Mouse (Mus musculus): ENCODE results near the gene 6430550D23Rik. TPM values are rescaled to one million over a fixed set of nuclear protein-coding genes. Genes with fewer than 3 reads are reported as not detected.
A peak's percentile ranks its signal among the peaks of the same experiment; 100 is the strongest.

Gene 6430550D23Rik
- total and polyA plus RNA-seq, 2 experiments from 2014 or later = 0.04 to 0.10 TPM

DNA sequence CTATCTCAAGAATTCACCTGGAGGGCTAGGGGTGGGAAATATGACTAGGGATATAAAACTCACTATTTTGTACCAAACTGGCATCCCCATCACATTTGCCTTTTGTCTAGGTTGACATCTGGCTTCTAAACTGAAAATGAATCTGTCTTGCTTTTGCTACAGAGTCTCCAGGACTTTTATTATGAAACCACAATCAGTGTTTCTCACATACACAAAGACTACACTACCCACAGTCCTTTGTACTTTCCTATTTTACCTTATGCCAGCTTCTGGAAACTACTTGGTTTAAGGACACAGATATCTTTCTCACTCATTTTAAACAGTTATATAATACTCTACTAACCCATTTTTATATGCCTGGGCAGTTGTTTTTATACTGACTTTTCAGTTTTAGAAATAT, 17.7 kb upstream of the 6430550D23Rik start:
- ATAC-seq (ENCODE audit: insufficient read depth, low read depth) (no peak), DNase-seq (ENCODE audit: low spot score) (no peak)
- H3K9ac ChIP-seq (replicated peaks; ENCODE audit: low read depth, low read length) = no peak overlapping the region
- no peaks in the 10 kb centered on the region for H3K4me1 ChIP-seq (ENCODE audit: control insufficient read depth, insufficient read depth)
- H3K36me3 ChIP-seq (replicated peaks; ENCODE audit: control insufficient read depth, insufficient read depth, low read length) = no peaks in the 10 kb centered on the region
- TF ChIP-seq CTCF (IDR thresholded peaks at IDR 0.05; ENCODE audit: low read depth) (no peak), EP300 (IDR thresholded peaks at IDR 0.05; ENCODE audit: low read depth) (no peak)
- no peaks in the 10 kb centered on the region for H3K27me3 ChIP-seq (ENCODE audit: control insufficient read depth, insufficient read depth, low read length)
- H3K27ac ChIP-seq (ENCODE audit: low read depth) = no peak overlapping the region
- no peak overlapping the region for H3K4me3 ChIP-seq (ENCODE audit: low read depth, low read length)
- H3K9me3 ChIP-seq (replicated peaks; ENCODE audit: control insufficient read depth, low read length) = no peaks in the 10 kb centered on the region
- no peak overlapping the region for H3K4me2 ChIP-seq (ENCODE audit: low read depth, low read length)

DNA sequence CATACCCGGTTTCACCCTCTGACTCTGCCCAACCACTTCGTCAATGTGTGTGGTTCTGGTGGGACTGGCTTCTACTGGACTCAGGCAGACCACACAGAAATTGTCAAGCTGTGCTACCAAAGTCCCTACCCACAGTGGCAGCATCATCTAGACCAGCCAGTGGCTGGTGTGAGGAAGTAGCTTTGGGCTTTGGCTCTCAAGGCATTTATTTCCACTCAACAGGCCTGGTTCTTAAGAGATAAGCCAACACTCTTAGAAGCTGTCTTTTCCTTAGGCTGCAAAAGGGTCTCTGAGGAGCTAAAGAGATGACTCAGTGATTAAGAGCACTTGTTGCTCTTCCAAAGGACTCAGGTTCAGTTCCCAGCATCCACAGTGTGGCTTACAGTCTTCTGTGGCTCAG, 14.0 kb upstream of the 6430550D23Rik start:
- H3K27ac ChIP-seq (ENCODE audit: low read depth) = no peak overlapping the region
- no peak overlapping the region for H3K4me2 ChIP-seq (ENCODE audit: low read depth, low read length)
- DNase-seq (ENCODE audit: low spot score) (no peak), ATAC-seq (ENCODE audit: insufficient read depth, low read depth) (no peak)
- 88% methylated on average over 2 of the region's 2 CpGs for WGBS
- H3K27me3 ChIP-seq (ENCODE audit: control insufficient read depth, insufficient read depth, low read length) = no peaks in the 10 kb centered on the region
- H3K4me1 ChIP-seq (ENCODE audit: control insufficient read depth, insufficient read depth) = no peaks in the 10 kb centered on the region
- no peak for TF ChIP-seq EP300 (IDR thresholded peaks at IDR 0.05; ENCODE audit: low read depth)
- no peak for TF ChIP-seq CTCF (IDR thresholded peaks at IDR 0.05; ENCODE audit: low read depth)
- H3K4me3 ChIP-seq (ENCODE audit: low read depth, low read length) = no peak overlapping the region
- H3K9me3 ChIP-seq (replicated peaks; ENCODE audit: control insufficient read depth, low read length) = no peaks in the 10 kb centered on the region
- H3K9ac ChIP-seq (replicated peaks; ENCODE audit: low read depth, low read length) = no peak overlapping the region
- peaks cover 22% of the 10 kb centered on the region for H3K36me3 ChIP-seq (replicated peaks; ENCODE audit: control insufficient read depth, insufficient read depth, low read length)

DNA sequence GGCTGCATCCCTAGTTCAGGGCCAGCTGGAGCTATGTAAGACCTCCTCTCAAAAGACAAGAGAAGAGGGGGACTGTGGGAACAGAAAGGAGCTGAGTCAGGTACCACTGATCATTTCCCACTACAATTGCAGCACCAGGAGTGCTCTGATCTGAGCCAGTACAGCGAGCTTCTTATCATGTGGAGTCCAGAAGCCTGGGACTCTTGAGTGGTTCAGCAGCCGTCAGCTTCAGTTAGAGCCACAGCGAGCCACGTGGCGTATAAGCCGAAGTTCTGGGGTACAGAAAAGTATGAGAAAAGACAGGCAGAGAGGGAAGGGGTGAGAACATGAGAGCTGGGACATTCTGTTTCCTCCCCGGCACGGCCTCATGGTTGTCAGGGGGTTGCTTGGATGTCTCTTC, 13.4 kb upstream of the 6430550D23Rik start:
- H3K9me3 ChIP-seq (replicated peaks; ENCODE audit: control insufficient read depth, low read length) = no peaks in the 10 kb centered on the region
- no peak for ATAC-seq (ENCODE audit: insufficient read depth, low read depth)
- no peaks in the 10 kb centered on the region for H3K27me3 ChIP-seq (ENCODE audit: control insufficient read depth, insufficient read depth, low read length)
- no peak overlapping the region for H3K4me3 ChIP-seq (ENCODE audit: low read depth, low read length)
- DNase-seq (ENCODE audit: low spot score) = no peak
- peaks cover 27% of the 10 kb centered on the region for H3K36me3 ChIP-seq (replicated peaks; ENCODE audit: control insufficient read depth, insufficient read depth, low read length)
- TF ChIP-seq EP300 (IDR thresholded peaks at IDR 0.05; ENCODE audit: low read depth) (no peak), CTCF (IDR thresholded peaks at IDR 0.05; ENCODE audit: low read depth) (no peak)
- H3K27ac ChIP-seq (ENCODE audit: low read depth) = no peak overlapping the region
- 52% methylated on average over 8 of the region's 8 CpGs for WGBS
- H3K4me1 ChIP-seq (ENCODE audit: control insufficient read depth, insufficient read depth) = no peaks in the 10 kb centered on the region
- H3K9ac ChIP-seq (replicated peaks; ENCODE audit: low read depth, low read length) = no peak overlapping the region
- H3K4me2 ChIP-seq (ENCODE audit: low read depth, low read length) = no peak overlapping the region

DNA sequence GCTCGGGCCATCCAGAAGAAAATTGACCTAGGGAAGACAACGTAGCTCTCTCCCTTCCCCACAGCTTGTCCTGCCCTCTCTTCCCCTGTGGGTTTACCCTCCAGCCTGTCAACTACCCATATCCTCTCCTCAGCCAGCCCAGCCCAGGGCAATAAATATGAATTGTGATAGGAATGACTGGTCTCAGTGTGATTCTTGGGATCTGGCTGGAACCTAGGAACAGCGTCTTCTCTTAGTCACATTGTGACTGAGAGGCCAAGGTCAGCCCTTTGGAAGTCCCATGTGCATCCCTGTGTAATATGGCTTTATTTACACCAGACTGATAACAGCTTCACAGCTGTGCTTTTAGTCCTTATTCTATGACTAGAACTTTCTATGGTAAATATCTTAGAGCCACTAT, 10.3 kb upstream of the 6430550D23Rik start:
- Histone ChIP-seq H3K9ac (replicated peaks; ENCODE audit: low read depth, low read length) (no peak overlapping the region), H3K27ac (ENCODE audit: low read depth) (no peak overlapping the region), H3K4me2 (ENCODE audit: low read depth, low read length) (no peak overlapping the region), H3K27me3 (ENCODE audit: control insufficient read depth, insufficient read depth, low read length) (no peaks in the 10 kb centered on the region), H3K36me3 (replicated peaks; ENCODE audit: control insufficient read depth, insufficient read depth, low read length) (peaks cover 58% of the 10 kb centered on the region), H3K4me3 (ENCODE audit: low read depth, low read length) (no peak overlapping the region), H3K4me1 (ENCODE audit: control insufficient read depth, insufficient read depth) (no peaks in the 10 kb centered on the region), H3K9me3 (replicated peaks; ENCODE audit: control insufficient read depth, low read length) (no peaks in the 10 kb centered on the region)
- 82% methylated on average over 3 of the region's 3 CpGs for WGBS
- ATAC-seq (ENCODE audit: insufficient read depth, low read depth) (no peak), DNase-seq (ENCODE audit: low spot score) (no peak)
- TF ChIP-seq EP300 (IDR thresholded peaks at IDR 0.05; ENCODE audit: low read depth) (no peak), CTCF (IDR thresholded peaks at IDR 0.05; ENCODE audit: low read depth) (no peak)

DNA sequence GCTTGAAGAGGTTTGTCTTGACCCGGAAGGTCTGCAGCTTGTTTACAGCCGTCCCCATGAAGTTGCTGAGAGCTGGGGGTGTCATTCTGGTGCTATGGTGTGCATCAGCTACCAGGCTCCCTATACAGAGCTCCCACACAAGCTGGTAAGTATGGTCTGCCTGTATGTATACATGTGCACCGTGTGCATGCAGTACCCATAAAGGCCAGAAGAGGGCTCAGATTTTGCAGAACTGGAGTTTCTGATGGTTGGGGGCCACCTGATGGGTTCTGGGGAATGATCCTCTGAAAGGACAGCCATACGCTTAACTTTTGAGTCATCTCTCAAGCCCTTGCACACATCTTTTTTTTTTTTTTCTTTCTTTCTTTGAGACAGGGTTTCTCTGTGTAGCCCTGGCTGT, 2.4 kb downstream of the 6430550D23Rik start:
- whole genome bisulfite sequencing = 92% methylated on average over 4 of the region's 4 CpGs
- TF ChIP-seq EP300 (IDR thresholded peaks at IDR 0.05; ENCODE audit: low read depth) = no peak
- 0 out of 2 replicates have a peak, but pooled peaks have one; percentile 11 for TF ChIP-seq CTCF (IDR thresholded peaks at IDR 0.05; ENCODE audit: low read depth)

DNA sequence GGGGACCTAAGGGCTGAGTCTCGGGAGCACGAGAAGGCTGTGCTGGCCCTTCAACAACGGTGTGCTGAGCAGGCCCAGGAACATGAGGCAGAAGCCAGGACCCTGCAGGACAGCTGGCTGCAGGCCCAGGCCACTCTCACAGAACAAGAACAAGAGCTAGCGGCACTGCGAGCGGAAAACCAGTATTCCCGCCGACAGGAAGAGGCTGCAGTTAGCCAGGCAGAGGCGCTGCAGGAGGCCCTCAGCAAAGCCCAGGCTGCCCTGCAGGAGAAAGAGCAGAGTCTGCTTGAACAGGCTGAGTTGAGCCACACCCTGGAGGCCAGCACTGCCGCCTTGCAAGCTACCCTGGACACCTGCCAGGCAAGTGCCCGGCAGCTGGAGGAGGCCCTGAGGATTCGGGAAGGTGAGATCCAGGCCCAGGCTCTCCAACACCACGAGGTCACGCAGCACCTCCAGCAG, 15.9 kb downstream of the 6430550D23Rik start:
- Histone ChIP-seq H3K9ac (replicated peaks; ENCODE audit: low read depth, low read length) (peak overlapping the region; percentile 7; the same call in 1 of the 2 replicates), H3K27ac (ENCODE audit: low read depth) (0 out of 2 replicates have a peak overlapping the region, but pooled peaks have one; percentile 44), H3K36me3 (replicated peaks; ENCODE audit: control insufficient read depth, insufficient read depth, low read length) (peaks cover 88% of the 10 kb centered on the region), H3K27me3 (ENCODE audit: control insufficient read depth, insufficient read depth, low read length) (no peaks in the 10 kb centered on the region), H3K4me3 (ENCODE audit: low read depth, low read length) (no peak overlapping the region), H3K9me3 (replicated peaks; ENCODE audit: control insufficient read depth, low read length) (no peaks in the 10 kb centered on the region), H3K4me1 (ENCODE audit: control insufficient read depth, insufficient read depth) (peaks cover 12% of the 10 kb centered on the region), H3K4me2 (ENCODE audit: low read depth, low read length) (no peak overlapping the region)
- WGBS = 34% methylated on average over 14 of the region's 14 CpGs
- TF ChIP-seq EP300 (IDR thresholded peaks at IDR 0.05; ENCODE audit: low read depth) (no peak), CTCF (IDR thresholded peaks at IDR 0.05; ENCODE audit: low read depth) (peak; percentile 23; the same call in 1 of the 2 replicates)
- ATAC-seq (ENCODE audit: insufficient read depth, low read depth) (peak; percentile 78), DNase-seq (ENCODE audit: low spot score) (peak; percentile 72)

More for the DNA sequence above, 2.4 kb downstream of the 6430550D23Rik start:
- Histone ChIP-seq H3K4me1 (ENCODE audit: control insufficient read depth, insufficient read depth) (no peaks in the 10 kb centered on the region), H3K9me3 (replicated peaks; ENCODE audit: control insufficient read depth, low read length) (no peaks in the 10 kb centered on the region), H3K9ac (replicated peaks; ENCODE audit: low read depth, low read length) (no peak overlapping the region), H3K4me3 (ENCODE audit: low read depth, low read length) (no peak overlapping the region), H3K27ac (ENCODE audit: low read depth) (no peak overlapping the region), H3K4me2 (ENCODE audit: low read depth, low read length) (no peak overlapping the region), H3K27me3 (ENCODE audit: control insufficient read depth, insufficient read depth, low read length) (no peaks in the 10 kb centered on the region), H3K36me3 (replicated peaks; ENCODE audit: control insufficient read depth, insufficient read depth, low read length) (peaks cover 18% of the 10 kb centered on the region; the same call in 1 of the 2 replicates)
- DNase-seq (ENCODE audit: low spot score) = no peak
- no peak for ATAC-seq (ENCODE audit: insufficient read depth, low read depth)
